ENCODE assay signal across 1 mouse cellular context in genomic region chr17:24530361-24531050, GRCm38 (mm10).
TF ChIP-seq lines count a peak whose summit lies in the region.

No protein-coding gene starts in this region.

TF ChIP-seq in CH12.LX, 34 proteins besides CTCF, POLR2A, EP300 and RAD21 (continued from another document):
- TF ChIP-seq MAX (IDR thresholded peaks at IDR 0.05; ENCODE audit: low read length) = no peak; the same call in 1 of the 2 replicates
- 0 out of 2 replicates have a peak, but pooled peaks have one; percentile 18 for TF ChIP-seq RCOR1 (conservative IDR thresholded peaks at IDR 0.05; ENCODE audit: low read depth, low read length)
- peak; percentile 37 for TF ChIP-seq SIN3A (IDR thresholded peaks at IDR 0.05; ENCODE audit: low read length)
- peak; percentile 24; the same call in 1 of the 2 replicates for TF ChIP-seq CHD2 (IDR thresholded peaks at IDR 0.05; ENCODE audit: low read length)
- TF ChIP-seq NELFE (IDR thresholded peaks at IDR 0.05; ENCODE audit: low read depth, low read length) = 0 out of 2 replicates have a peak, but pooled peaks have one; percentile 12
- no peak for TF ChIP-seq E2F4 (IDR thresholded peaks at IDR 0.05; ENCODE audit: insufficient replicate concordance, low read depth, low read length)
- no peak for TF ChIP-seq JUND (conservative IDR thresholded peaks at IDR 0.05; ENCODE audit: low read depth, low read length)
- peak; percentile 10; the same call in 1 of the 2 replicates for TF ChIP-seq ZMIZ1 (IDR thresholded peaks at IDR 0.05; ENCODE audit: low read depth, low read length)
